Mouse (Mus musculus) stomach, adult 2 months (tissue): ENCODE results near the gene Ccdc33. TPM values are rescaled to one million over a fixed set of nuclear protein-coding genes. Genes with fewer than 3 reads are reported as not detected.

Experiments
- polyA plus RNA-seq: library from polyadenylated mRNA; depleted of rRNA; stranded (reverse); fragments of >200 nt; gene quantifications from 2 replicates; pipeline ENCODE4 v1.2.3, GENCODE M21; 2012; rRNA removed

Ccdc33 gene
- polyA plus RNA-seq: 0.05 and 0.06 TPM in 2 replicates

DNA sequence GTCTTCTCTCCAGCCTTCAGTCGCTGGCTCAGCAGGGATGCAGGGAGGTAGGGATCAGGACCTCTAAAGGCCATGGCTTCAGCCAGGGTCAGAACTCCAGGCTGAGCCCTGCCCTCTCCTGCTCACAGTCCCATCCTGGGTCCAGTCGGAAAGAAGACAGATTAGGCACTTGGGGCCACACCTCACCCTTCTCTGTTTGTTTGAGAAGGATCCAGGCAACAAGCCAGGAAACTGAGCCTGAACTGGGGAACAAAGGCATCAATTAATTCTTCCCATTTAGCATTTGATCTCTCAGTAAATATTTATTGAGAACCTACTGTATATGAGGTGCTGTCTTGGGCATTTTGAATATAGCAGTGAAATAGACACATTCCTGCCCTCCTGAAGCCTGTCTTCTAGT, at the start of gene Ccdc33:
Ccdc33 (minus strand) TSS at position 153 of the 400 bp plus-strand sequence.

DNA sequence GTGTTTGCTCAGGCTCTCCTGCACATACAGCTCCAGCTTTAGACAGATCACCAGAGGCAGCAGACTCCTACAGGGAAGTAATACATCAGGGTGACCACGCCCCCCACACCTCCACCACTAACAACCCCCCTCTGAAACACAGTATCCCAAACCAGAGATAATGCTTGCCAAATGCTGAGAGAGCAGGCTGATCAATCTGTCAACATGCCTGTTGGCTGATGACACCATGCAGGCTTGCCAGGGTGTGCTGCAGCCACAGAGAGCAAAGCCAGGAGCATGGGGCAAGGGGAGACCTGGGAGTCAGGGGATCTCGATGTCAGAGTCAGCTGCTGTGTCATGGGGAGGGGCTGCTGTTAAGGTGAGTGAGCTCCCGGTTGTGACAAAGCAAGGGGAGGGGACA, 55.1 kb downstream of the Ccdc33 start, which contains the start of gene Stra6:
Stra6 (plus strand) TSS at position 258 of the 400 bp plus-strand sequence.

DNA sequence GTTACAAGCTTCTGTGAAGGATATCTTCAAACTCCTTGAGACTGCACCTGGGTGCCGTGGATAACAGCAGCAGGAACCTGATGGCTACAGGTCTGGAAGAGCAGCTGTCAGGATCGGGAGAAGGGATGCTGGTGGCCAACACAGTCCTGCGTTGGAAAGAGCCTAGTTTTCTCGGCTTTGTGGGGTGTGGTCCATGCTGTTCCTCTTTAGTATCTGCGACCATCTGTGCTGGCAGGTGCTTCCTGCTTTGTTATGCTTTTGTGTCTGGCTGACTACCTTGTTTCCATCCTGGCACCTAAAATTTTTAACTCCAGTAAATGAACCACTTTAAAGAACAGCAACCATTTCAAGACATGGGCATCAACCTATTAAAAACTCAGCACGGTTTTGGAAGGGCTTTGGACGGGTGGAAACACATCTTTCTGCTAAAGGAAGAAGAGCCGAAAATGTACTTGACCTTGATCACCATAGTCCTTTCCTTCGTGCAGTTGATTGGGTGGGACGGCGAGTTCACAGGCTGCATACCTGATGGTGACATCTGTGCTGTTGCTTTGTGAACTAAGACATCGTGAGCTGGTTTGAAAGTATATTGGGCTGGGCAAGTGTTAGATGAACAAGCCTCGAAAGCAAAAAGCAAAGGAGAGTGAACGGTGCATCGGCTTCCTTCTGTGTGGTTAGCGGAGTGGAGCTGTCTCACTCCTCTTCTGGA, 112.7 kb downstream of the Ccdc33 start, which contains the start of gene Cyp11a1:
Cyp11a1 (plus strand) TSS at position 659 of the 709 bp plus-strand sequence.

Other genes with a start within 250 kb of the Ccdc33 start
- gene Ubl7, start 207.8 kb downstream of the Ccdc33 start, polyA plus RNA-seq: 92.2 and 105 TPM in 2 replicates
- 31.2 and 33.4 TPM in 2 replicates for gene Sema7a, start 178.7 kb downstream of the Ccdc33 start, polyA plus RNA-seq
- gene Cyp11a1, start 112.4 kb downstream of the Ccdc33 start, polyA plus RNA-seq: 0.85 and 0.94 TPM in 2 replicates
- gene Stra6, start 55.0 kb downstream of the Ccdc33 start, polyA plus RNA-seq: 0.73 and 1.2 TPM in 2 replicates
- 67.9 and 69.9 TPM in 2 replicates for gene Islr, start 85.5 kb upstream of the Ccdc33 start, polyA plus RNA-seq
- gene Islr2, start 85.5 kb upstream of the Ccdc33 start, polyA plus RNA-seq: 0.58 and 1.2 TPM in 2 replicates
- gene Pml, start 131.0 kb upstream of the Ccdc33 start, polyA plus RNA-seq: 11.7 and 14.1 TPM in 2 replicates
- gene Stoml1, start 134.3 kb upstream of the Ccdc33 start, polyA plus RNA-seq: 11.1 and 16.6 TPM in 2 replicates
- 43.6 and 64.2 TPM in 2 replicates for gene Loxl1, start 194.4 kb upstream of the Ccdc33 start, polyA plus RNA-seq